Mouse (Mus musculus): ENCODE measurements at regions not wholly inside any gene's neighbourhood (a gene's known extent, or its start where the extent isn't known, plus 50 kb on each side); places are given as distances from the start of the nearest gene placed in this dataset.
"Not testable (repeated sequence)": the region's sequence is repeated elsewhere in the genome, so short reads cannot be mapped to it uniquely, and the experiment has no call there.

DNA sequence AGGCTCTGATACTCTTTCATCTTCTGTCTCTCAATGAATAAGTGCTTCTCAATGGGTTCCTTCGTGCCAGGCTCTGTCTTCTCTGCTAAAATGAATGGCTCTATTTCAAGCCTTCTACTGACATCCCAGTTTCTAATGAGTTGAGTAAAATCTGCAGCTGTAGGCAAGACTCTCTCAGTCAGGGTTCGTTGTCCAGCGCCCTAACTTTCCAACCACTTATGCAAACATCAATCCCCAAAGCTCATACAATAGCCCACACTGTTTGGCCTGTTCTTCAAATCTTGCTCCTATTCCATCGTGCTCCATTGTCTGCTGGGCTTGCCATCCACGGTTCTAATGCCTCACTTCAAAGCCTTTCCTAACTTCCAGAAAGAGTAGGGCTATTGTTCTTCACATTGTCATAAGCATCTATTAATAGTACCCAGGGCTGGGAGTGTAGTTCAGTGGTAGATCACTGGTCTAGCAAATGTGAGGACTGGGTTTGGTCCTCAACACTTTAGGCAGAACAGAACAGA, 199.7 kb upstream of the 1700056E22Rik start:
- no peak for DNase-seq

DNA sequence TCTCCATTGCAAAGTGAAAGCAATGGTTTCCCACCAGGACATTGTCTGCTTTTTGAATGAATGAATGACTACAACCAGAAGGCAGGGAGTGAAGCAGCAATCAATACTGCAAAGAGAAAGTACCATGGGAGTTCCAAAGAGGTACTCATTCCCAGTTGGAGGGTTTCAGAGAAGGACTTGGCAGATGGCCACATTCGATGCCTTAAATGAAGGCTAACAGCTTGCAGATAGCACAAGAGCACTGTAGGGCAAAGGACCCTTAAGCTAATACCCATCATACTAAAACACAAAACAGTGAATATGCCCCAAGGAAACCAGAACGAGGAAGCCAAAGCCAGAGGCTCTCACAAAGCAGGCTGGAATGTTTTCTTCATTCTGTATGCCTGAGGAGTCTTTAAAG, 188.2 kb upstream of the 1700056E22Rik start:
- no peak for DNase-seq

DNA sequence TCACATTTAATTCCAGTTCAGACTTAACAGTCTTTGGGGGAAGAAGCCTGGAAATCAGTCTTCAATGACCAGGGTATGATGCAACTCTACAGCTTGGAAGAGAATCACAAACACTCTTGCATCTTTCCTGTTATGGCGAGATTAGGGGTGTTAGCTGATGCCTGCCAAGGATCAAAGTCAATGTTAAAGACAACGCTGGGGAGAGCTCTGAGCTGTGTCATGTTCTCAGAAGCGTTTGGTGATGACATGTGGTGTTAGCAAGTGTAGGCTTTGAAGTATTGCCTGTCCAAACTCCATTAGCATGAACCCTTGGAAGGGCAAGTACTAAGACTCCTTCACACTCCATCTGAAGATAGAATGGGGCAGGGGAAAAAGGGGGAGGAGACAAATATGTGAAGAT, 187.7 kb upstream of the 1700056E22Rik start:
- peak; percentile 5 to 18 for DNase-seq

DNA sequence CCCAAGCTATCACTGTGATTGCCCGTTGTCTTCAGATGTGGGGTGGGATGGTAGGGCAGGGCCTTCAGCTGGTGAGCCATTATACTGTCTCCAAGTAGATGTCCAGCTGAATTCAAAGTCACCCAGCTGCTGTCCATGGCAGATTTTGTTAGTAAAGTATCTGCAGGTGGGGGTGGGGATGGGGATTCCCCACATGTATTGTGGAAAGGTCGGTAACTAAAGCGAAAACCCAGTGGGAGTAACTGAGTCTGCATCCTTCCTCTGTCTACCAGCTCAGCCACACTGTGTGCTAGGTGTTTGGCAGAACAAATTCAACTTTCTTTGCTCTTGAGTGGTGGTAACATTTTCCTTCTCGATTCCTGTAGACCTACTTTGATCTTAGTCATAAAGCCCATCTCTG, 163.2 kb upstream of the 1700056E22Rik start:
- no peak for DNase-seq

DNA sequence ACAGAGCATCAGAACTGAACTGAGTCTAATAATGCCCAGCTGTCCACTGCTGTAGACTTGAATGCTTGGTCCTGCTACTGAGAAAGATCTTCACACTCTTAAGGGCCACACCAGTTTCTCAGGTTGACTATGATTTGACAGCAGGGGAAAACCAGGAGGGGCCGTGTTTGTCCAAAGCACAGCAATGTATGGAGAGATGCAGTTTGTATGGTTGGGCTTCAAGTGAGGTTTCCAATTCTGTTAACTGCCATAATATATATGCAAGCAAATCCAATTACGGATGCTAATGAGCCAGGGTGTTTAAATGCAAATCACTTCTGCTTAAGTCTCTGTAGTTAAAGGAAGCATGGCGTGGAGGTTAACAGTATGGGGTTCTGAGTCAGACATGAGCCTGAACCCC, 157.2 kb upstream of the 1700056E22Rik start:
- DNase-seq = no peak

DNA sequence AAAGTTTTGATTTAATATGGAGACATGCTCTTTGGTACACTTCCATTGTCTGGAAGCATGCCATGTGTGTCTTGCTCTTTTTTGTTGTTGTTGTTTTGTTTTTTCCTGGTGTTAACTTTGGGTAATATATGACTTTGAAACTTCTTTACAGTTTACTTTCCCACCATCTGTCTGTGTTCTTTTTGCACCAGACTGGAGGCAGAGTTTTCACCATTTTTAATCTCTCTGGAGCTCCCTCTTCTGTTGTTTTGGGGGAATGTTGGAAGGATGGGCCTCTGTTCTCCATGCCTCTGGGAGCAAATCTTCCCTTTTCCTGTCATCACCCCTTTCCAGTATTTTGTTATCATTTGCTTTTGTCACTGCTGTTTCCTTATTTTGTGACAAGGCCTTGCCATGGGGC, 153.5 kb upstream of the 1700056E22Rik start:
- DNase-seq = peak in 1 of 2 experiments; percentile 20

DNA sequence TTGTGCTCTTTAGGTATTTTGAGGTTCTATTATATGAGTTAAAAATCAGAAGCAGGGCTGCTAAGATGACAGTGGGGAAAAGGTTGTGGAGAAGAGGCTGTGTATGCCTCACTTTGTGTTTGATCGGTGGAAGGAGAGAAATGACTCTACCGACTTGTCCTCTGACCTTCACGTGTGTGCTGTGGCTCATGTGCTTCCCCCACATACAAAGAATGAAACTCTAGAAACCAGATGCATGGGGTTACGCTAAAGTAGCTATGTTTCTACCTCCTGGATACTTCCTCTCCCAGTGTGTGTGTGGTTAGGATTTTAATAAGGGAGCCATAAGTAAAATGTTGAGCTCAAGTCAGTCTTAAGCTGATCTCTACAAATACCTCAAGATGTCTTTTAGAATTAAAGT, 148.1 kb upstream of the 1700056E22Rik start:
- DNase-seq = no peak

DNA sequence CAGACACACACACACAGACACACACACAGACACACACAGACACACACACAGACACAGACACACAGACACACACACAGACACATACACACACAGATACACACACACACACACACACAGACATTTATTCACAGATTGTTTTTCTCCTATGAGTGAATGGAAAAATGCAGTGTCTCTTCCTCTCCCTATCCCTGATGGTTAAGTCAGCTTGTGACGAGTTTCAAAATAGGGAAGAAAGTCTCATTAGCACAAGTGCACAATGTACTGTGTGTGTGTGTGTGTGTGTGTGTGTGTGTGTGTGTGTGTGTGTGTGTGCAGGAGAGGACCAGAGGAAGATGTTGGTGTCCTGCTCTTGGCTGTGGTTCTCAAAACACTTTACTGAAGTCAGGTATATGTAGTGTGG, 140.3 kb upstream of the 1700056E22Rik start:
- not testable (repeated sequence) for DNase-seq

DNA sequence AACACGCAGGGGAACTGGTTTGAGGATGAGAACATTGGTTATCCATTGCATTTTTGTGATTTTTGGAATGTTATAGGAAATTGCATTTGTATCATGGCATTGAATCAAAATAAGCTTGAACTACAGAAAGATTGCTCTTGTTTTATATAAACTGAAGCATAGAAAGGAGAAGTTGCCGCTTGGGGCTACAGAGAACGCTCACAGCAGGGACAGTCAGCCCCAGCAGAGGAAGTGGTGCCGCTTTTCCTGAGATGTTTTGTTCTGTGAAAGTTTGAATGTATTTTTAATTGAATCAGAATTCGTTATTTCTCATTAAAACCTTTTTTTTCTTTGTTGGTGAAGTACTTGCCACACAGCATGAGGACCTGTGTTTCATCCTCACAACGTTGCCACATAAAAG, 139.6 kb upstream of the 1700056E22Rik start:
- DNase-seq = no peak

DNA sequence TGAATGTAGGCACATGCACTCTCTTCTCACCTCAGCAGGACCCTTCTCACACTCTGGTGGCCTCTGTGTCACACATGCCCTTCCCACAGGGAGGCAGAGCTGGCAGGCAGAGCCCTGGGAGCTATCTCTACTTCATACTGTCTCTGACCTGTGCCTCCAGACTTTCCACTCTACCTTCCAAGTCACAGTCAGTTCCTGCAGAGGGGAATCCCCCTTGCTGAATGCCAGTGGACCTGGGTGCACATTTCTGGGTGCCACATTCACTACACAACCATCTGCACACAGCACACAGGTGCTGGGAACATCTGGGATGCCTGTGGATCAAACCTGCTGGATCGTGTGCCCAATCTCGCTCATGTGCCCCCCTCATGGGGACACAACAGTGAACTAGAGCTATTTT, 138.9 kb upstream of the 1700056E22Rik start:
- DNase-seq = peak; percentile 69 to 74

DNA sequence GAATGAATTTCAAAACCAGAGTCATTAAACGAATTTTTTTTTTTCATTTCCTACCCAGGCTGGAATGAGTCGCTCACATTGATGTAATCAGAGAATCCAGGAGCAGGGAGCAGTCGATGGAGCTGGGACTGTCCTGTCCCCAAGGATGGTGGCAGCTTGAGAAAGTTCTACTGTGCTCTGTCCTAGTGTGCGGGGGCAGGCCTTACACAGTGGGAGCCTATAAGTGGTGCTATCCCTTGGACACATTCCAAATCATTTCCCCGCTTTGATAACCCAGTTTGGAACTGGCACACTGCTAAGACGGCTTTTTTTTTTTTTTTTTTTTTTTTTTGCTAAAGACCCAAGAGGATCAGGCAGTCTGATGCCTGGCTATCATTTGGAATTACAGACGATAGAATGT, 137.5 kb upstream of the 1700056E22Rik start:
- DNase-seq = peak in 1 of 2 experiments; percentile 11

DNA sequence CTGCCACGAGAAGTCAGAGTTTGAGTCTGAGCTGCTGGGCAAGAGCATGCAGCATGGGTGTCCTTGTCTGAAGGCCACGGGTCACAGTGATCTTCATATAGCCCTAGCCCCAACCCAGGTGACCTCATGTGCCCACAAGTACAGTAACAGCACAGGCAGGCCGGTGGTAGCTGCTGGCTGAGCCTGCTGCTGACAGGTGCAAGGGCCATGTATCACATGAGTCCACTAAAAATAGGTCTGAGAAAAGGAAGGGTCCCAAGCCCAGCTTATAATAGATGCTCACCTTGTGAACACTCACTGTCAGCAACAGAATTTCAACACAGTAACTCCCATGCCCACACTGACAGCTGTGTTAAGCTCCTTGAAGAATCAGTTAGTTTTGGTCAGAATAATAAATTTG, 136.8 kb upstream of the 1700056E22Rik start:
- DNase-seq = peak; percentile 50 to 75

DNA sequence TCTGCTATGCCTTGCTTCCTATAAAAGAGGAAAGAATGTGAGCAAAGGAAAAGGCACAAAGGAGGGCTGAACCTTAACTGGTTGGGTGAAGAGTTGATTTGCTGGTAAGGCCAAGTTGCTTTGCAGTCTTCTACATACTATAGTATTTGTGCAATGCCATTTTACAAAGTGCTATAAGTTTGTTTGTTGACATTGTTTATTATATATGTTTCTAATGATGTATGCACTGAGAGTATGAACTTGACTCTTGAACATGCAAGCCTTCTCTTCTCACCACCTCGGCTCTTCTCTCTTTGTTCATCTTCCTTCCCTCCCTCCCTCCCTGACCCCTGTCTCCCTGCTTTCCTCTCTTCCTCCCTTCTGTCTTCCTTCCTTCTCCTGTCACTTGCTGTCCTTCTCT, 135.9 kb upstream of the 1700056E22Rik start:
- no peak for DNase-seq

DNA sequence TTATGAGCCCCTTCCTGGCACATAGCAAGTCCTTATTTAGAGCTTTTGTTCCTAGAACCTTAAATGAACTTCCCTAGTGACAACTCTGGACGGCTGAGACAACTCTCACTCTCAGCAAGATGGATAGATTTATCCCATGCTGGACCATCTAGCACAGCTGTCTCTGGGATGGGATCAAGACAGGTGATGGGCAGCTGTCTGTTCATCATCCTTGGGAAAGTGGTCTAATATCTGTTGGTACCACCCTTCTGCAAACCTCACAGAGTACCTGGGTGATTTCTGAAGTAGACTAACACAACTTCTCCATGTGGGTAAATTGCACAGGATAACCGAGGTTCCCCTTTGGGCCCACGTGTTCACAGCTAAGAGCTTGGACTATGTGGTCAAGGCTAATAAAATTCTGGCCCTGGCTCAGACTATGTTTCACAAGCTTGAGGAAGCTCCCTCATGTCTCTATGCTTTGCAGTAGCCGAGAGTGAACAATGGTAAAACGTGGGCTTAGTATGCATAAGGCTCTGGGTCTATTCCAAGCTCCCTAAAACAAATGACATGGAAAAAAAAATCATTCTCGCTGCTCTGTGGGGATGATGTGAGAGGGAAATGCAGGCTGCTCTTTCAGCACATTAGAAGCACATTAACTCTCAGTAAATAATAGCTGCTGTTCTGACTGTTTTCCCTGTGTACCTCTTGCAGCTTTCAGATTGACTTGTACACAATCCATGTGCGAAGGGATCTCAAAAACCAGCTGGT, 135.1 kb upstream of the 1700056E22Rik start:
- DNase-seq = no peak

DNA sequence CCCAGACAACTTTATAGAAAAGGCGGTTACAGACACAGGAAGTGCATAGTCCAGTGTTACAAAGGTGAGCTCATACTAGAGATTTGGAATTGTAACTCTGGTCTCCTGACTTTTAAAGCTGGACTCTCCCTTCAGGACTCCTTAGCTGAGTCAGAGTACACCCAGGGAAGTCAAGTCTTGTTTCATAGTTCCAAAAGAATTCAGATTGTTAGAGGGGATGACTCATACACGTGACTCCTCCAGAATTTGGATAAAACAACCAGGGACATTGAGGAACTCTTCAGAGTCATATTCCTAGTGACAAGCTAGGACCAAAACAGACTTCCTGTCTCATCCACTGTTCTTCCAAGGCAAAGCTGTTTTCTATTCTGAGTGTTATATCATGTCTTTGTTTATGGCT, 132.8 kb upstream of the 1700056E22Rik start:
- no peak for DNase-seq

DNA sequence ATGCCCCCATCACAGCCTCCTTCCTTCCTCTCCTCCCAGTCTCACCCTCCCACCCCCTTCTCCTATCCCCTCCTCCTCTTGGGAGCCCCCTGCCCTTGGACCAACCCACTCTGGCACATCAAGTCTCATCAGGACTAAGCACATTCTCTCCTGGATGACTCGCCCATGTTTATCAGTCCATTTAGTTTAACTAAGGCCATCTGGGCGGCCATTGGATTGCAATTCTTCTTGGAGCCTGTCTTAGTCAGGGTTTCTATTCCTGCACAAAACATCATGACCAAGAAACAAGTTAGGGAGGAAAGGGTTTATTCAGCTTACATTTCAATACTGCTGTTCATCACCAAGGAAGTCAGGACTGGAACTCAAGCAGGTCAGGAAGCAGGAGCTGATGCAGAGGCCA, 128.4 kb upstream of the 1700056E22Rik start:
- DNase-seq = not testable (repeated sequence)

DNA sequence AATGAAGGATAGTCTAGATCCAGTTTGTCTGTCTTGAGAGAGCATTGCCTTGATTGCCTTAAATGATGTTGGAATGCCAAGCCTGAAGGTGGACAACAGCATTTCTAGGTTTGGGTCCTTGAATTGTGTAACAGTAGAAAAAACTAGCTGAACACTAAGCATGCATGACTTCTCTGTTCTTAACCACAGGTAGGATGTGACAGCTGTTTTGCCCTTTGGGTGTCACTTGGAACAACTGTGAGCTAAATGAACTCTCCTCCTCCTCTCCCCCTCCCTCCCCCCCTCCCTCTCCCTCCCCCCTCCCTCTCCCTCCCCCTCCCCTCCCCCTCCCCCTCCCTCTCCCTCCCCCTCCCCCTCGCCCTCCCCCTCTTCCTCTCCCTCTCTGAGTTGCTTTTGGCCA, 113.6 kb upstream of the 1700056E22Rik start:
- no peak for DNase-seq

DNA sequence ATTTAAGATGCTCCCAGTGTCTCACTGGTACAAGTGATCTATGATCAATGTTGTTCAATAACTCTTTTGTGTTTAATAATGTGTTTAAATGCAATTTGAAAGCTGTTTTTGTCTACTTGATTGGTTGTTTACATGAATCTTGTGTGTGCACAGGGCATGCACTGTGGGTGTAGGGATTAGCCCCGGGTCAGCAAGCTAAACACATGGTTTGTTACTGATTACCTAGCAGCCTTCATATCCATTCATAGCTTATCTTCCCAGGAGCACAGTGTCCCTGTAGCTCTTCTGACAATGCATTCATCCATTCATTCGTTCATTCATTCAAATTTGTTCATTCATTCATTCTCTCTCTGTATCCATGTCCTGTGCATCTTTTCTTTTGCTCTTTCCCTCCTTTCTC, 108.9 kb upstream of the 1700056E22Rik start:
- DNase-seq = no peak

DNA sequence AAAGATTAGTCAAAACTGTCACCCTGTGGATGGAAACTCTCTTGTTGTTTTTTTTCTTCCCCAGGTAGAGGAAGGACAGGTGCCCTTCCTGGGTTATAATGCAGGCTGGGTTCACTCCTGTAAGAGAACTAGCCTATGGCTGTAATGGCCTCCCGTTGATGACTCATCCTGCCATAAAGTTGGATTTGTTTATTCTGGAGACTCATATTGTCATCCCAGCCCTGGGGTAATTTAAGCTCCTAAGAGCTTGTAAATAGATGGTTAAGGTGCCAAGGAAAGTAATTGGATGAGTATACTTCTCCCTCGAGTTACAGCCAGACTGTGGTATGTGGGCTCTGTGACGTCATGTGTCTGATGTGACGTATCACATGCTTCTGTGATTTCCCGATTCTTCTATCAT, 106.4 kb upstream of the 1700056E22Rik start:
- no peak for DNase-seq

DNA sequence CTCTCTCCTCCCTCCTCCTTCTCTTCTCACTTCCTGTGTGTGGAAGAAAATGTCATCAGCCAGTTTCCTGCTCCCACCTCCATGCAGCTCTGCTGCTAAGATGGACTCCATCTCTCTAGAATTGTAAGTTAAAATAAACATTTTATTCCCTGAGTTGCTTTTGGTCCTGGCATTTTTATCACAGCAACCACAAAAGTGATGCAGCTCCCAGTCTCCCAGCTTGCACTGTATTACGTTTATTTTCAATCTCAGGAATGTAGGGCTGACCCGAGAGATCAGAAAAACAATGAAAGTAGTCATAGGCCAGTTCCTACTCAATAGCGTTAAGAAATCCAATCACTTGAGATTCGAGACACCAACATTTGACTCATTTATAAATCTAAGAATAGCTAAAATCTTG, 106.0 kb upstream of the 1700056E22Rik start:
- DNase-seq = no peak

DNA sequence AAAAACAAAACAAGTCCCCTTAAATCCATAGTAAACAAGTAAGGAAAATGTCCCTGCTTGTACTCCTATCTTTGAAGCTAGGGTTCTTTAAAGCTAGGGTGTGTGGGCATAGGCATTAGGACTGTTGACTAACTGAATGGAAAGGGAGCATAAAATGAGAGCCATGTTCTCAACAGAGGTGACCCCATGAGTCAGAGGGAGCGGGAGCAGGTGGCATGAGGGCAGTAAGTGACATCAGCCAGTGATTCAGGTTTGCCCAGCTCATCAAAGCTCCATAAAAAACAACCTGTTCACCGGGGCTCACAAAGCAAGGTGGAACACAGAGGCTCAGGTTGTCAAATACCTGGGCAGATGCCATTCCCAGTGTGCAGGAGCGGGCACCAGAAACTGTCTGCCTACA, 104.6 kb upstream of the 1700056E22Rik start:
- DNase-seq = no peak

DNA sequence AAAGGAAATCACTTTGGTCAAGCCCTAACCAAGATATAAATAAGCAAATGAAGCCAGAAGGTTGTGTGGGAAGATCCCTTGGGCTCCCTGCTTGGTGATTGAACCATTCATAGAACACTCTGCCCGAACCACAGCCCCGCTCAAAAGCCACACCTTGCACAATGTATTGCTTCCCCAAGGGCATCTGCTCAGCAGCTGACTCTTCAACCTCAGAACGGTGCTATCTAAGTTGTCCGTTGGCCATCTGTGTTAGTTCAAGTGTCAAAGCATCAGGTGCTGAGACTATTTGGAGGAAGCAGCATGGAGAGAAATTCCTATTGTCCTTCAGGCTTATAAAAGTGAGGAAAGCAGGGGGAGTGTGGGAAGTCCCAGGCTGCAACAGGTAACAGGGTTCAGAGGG, 96.8 kb upstream of the 1700056E22Rik start:
- DNase-seq = no peak

DNA sequence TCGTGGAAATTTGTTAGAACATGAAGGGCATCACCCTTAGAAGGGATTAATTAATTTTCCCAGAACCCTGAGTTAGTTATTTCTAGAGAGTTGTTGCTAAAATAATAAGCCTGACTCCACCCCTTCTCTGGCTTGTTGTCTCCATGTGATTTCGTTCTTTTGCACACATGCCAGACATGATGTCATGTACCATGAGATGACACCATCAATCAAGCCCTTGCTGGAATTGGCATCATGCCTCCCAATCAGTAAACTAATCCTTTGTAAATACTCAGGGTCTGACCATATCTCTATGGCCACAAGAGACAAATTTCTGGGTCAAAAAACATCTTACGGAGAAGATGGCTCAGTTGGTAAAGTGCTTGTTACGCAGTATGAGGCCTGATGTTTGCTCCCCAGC, 93.2 kb upstream of the 1700056E22Rik start:
- DNase-seq = peak; percentile 7 to 10

DNA sequence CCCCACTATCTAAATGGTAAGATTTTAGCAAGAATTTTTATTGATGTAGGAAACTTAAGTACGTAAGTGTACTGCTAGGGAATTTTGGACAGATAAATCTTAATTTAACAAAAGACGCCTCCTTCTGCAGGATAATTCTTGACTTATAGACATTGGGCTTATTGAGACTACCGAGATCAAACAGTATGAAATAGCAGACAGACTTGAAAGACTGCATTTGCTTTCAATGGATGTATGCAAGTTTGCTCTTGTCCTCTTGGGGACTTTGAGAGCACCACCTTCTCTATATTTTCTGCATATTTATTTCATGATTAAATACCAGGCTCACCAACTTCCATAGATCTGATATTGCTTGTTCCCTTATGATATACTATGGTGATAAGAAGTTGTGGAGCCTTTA, 92.8 kb upstream of the 1700056E22Rik start:
- DNase-seq = no peak
